Mouse (Mus musculus): ENCODE data around the gene Sik2.

DNA sequence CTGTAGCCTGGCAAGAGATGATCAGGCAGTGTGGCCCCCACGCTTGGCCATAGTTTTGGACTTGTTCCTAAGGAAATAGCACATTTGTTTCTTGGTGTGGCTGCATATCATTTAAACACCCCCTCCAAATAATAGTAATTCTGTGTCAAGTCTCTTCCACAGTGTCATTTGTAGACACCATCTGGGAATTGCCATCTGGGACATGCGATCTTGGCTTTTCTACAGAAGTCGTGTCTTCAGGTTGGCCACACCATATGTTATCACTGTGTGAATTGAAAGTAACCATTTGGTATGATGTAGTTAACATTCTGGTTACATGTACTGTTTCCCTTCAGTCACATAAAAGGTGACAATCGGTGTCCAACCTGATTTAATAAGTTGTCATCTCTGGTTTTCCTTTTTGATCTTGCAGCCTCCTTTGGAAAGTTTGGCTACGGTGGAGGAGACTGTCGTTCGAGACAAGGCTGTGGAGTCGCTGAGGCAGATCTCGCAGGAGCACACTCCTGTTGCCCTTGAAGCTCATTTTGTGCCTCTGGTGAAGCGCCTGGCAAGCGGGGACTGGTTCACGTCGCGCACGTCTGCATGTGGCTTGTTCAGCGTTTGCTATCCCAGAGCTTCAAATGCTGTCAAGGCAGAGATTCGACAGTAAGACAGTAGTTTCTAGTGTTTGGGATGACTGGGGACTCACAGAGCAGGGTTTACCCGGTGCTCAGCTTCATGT lies 147.6 kb downstream of the Sik2 start:
- no peak for TF ChIP-seq CTCF (IDR thresholded peaks at IDR 0.05; ENCODE audit: low read depth, low read length)
- TF ChIP-seq EP300 (IDR thresholded peaks at IDR 0.05; ENCODE audit: insufficient read depth, low read depth, low read length) = no peak
- no peak for TF ChIP-seq POLR2A (IDR thresholded peaks at IDR 0.05; ENCODE audit: insufficient read depth, low read length)

Measured in ES-Bruce4 (cell line).